Mouse (Mus musculus): ENCODE measurements around the gene Ifit1bl2. TPM values are rescaled to one million over a fixed set of nuclear protein-coding genes. Genes with fewer than 3 reads are reported as not detected.

Ifit1bl2 gene
- total RNA-seq, 2 experiments from 2014 or later, result 0.35 to 0.65 TPM

DNA sequence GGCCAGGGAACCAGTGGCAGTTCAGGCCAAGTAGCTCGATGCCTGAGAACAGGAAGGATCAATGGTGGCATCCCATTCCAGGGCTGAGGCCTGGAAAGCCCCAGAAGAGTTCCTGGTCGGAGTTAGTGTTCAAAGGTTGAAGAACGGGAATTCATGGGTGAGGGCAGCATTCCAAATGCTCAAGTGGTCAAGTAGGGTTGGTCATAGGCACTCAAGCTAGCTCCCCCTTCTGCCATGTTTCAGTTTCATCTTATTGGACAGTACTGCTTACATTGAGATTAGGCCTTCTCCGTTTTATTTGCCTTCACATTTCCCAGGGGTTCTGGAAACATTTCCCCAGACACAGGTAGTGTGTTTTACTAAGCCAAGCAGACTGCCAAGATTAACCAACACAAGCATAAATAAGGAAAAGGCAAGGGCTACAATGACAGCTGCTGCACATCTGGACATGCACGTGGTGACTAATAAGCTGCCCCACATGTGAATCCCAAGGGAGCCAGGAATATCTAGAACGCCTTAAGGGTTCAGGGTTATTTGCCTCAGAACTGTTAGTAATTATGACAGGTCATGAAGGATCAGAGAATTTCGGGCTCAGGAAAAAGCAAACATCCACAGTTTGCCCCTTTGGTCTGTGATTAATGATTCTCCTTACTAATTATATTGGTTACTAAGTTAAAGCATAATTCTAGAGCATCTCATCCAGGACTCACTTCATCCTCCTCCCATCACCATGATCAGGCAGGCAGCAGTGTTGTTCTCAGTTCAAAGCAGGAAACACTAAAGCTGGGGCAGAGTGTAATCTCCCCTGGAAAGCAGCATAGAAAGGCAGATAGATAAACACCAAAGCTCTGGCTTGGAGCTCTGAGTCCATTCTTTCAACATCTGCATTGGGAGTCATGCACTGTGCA is 71.3 kb downstream of the Ifit1bl2 start:
- DNase-seq (ENCODE audit: low spot score in 2 of 2), result no peak

Other genes with a start within 250 kb of the Ifit1bl2 start
- under 1 TPM; 0.23 to 0.44 TPM for gene Ch25h, start 165.6 kb downstream of the Ifit1bl2 start, total RNA-seq (2021)
- 10 to 100 TPM; 17.1 to 18.5 TPM for gene Lipa, start 113.3 kb downstream of the Ifit1bl2 start, total RNA-seq (2021)
- gene Ifit2, start 90.0 kb downstream of the Ifit1bl2 start, total RNA-seq (2021), result 1 to 10 TPM; 6.9 to 8.1 TPM
- 1 to 10 TPM; 4.5 to 6.4 TPM for gene Ifit3, start 57.2 kb downstream of the Ifit1bl2 start, total RNA-seq (2021)
- 1 to 10 TPM; 2.4 to 2.7 TPM for gene Ifit1bl1, start 38.8 kb downstream of the Ifit1bl2 start, total RNA-seq (2021)
- 1 to 10 TPM; 3.8 to 3.9 TPM for gene Ifit3b, start 32.8 kb downstream of the Ifit1bl2 start, total RNA-seq (2021)
- gene Ifit1, start 128 bp upstream of the Ifit1bl2 start, total RNA-seq (2021), result 1 to 10 TPM in 1 of 2 experiments, under 1 TPM in 1; 0.79 to 1.3 TPM
- 1 to 10 TPM; 2.3 to 4.0 TPM for gene Slc16a12, start 106.5 kb upstream of the Ifit1bl2 start, total RNA-seq (2021)
- gene Pank1, start 238.7 kb upstream of the Ifit1bl2 start, total RNA-seq (2021), result 10 to 100 TPM; 21.5 to 22.0 TPM